Mouse (Mus musculus): ENCODE results near the gene Anks1.

GRCm38 (mm10) chr17:28028236-28028635, 119.1 kb downstream of the Anks1 start:
- TF ChIP-seq CTCF (IDR thresholded peaks at IDR 0.05; ENCODE audit: low read depth, low read length) (no peak), POLR2A (IDR thresholded peaks at IDR 0.05; ENCODE audit: borderline replicate concordance, low read depth, low read length) (no peak)
